14 mouse cellular contexts compared by ENCODE assay signal in the genomic region with DNA sequence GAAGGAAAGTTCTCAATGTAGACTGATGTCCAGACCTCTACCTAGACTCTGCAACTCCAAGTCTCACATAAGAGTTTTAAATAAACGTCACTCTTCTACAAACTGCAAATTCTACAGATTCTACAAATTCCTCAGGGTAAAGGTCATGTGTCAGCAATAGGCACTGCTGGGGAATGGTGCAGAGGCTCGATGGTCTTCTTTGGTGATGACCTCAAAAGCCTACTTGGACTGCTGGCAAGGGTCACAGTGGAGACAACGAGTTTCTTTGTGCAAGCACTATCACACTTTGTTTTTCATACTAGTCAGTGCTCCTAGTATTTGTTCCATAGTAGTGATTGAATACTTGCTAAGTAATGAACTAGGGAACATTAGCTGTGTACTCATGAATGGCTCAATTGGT.
DNase-seq lines count a peak whose midpoint lies in the region.
"Had no signal": no experiment of that assay in that cellular context is flagged by ENCODE, and none has a peak within 500 bp of the region (broad histone marks: within the 10 kb centered on the region; RNA-seq: fewer than 3 reads in every experiment).

No protein-coding gene starts in this region.

- intact Hi-C loops in heart, postnatal 10 days (cut with DNase I) = no loop called here

- peak; percentile 75 for DNase-seq in heart, adult 11 months
- no peak for DNase-seq in heart, postnatal 10 days
- peak; percentile 60 for DNase-seq in yolk sac, embryonic 10.5 days (ENCODE audit: low spot score)
- no peak for DNase-seq in natural killer cell, adult 2 months (ENCODE audit: low spot score in 2 of 2)
- DNase-seq: adrenal gland, adult 2 months; adrenal gland, adult 8-10 months; adrenal gland, postnatal 10 days; adrenal gland, postnatal 14 days; adrenal gland, postnatal 25 days; adrenal gland, postnatal 36 days; B cell, adult 2 months; cerebellum, adult 11 months; cerebellum, adult 11-12 months; cerebellum, adult 18-20 months had no signal

Comparison
In these comparisons a context has a peak if more than half of its experiments do, and no peak if none do; other contexts are left out.
1. DNase-seq: peak in heart, adult 11 months (single experiment) and yolk sac, embryonic 10.5 days (single experiment); none in heart, postnatal 10 days (0 of 2) and natural killer cell, adult 2 months (0 of 2).